Mouse (Mus musculus): ENCODE results near the gene Caprin2. TPM values are rescaled to one million over a fixed set of nuclear protein-coding genes. Genes with fewer than 3 reads are reported as not detected.

The Caprin2 gene
- 38.6 TPM for polyA plus RNA-seq (2014; fragmentation: Illumina TruSeq; extraction: RNeasy Lipid Tissue Mini Kit (QIAGEN cat#74804); ENCODE audit: low read depth, low replicate concordance)

DNA sequence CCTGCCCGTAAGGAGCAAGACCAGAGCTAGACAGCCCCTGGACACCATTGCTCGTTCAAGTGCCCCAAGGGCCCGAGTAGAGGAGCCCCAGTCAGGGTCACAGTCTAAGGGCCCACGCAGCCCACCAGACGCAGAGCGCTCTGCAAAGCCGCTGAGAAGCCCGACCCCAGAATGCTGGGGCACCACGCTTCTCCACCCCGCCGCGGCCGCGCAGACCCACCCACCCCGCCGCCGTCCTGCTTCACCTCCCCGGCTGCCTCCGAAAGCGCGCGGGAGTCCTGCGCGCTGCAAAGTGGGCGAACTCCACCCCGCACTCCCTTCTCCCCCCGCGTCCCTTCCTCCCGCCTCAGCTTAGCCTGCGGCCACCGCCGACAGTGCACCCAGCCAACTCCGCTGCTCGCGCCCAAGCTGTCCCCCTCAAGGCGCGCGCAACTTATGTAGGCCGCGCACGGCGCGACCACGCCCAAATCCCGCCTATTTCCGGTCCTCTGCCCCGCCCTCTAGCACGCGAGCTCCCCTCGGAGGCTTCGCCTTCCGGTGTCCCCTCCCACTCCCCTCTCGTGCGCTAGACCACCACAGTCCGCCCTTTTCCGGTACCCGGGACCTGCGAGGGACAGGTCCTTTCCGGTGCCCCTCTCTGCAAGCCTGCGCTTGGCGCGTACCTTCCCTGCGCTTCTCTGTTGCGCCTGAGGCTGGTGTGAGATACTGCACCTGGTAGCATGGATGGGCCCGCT is at the start of gene Caprin2:
Caprin2 (minus strand) TSS at position 465 of the 734 bp plus-strand sequence.

DNA sequence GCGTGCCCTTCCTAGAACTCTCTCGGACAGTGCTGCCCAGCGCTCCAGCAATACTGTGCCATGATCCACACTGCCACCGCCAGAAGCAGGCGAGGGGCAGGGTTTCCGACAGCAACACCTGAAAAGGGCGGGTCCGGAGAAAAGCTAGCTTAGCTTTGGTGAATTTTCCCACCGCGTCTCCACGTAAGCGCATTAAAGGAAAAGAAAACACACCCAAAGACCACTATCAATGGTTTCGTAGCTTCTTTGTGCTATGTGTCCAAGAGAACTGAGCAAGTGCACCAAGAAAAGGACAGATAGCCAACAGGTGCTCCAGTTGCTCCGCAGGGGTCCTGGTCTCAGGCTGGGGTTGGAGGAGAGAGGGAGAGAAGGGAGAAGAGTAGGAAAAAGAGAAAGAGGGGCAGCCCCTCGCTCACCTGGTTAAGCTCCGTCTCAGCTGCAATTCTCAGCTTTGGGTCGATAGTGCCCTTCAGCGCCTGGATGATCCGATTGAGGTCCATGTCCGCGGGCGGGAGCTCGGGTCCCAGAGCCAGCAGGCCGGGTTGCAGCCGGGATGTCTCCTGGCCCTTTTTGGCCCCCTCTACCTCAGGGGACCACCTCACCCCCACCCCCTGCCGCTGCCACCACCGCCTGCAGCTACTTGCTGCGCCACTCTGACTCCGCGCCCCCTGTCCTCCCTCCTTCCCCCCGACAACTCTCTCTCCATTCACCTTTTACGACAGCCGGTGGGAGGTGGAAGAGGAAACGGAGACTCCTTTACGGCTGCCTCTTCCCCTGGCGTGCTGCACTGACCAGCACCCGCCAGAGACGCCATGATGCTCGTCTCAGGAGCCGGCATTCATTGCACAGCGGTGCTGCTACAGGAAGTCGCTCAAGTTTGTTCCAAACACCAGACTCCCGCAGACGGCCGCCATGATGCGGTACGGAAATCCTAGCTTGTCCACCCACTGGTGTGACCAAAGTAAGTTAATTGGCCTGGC is 65.0 kb downstream of the Caprin2 start, which contains the start of gene Ipo8:
Ipo8 (minus strand) TSS at position 720 of the 980 bp plus-strand sequence.

Other genes with a start within 250 kb of the Caprin2 start
- 8.7 TPM for gene Ipo8, start 64.8 kb downstream of the Caprin2 start, polyA plus RNA-seq (2014; fragmentation: Illumina TruSeq; extraction: RNeasy Lipid Tissue Mini Kit (QIAGEN cat#74804); ENCODE audit: low read depth, low replicate concordance)
- 16.7 TPM for gene Sinhcaf, start 50.2 kb upstream of the Caprin2 start, polyA plus RNA-seq (2014; fragmentation: Illumina TruSeq; extraction: RNeasy Lipid Tissue Mini Kit (QIAGEN cat#74804); ENCODE audit: low read depth, low replicate concordance)
- gene Dennd5b, start 205.4 kb upstream of the Caprin2 start, polyA plus RNA-seq (2014; fragmentation: Illumina TruSeq; extraction: RNeasy Lipid Tissue Mini Kit (QIAGEN cat#74804); ENCODE audit: low read depth, low replicate concordance): 28.1 TPM
- gene Gm10203, start 233.9 kb upstream of the Caprin2 start, polyA plus RNA-seq (2014; fragmentation: Illumina TruSeq; extraction: RNeasy Lipid Tissue Mini Kit (QIAGEN cat#74804); ENCODE audit: low read depth, low replicate concordance): not detected
- gene Etfbkmt, start 243.6 kb upstream of the Caprin2 start, polyA plus RNA-seq (2014; fragmentation: Illumina TruSeq; extraction: RNeasy Lipid Tissue Mini Kit (QIAGEN cat#74804); ENCODE audit: low read depth, low replicate concordance): 27.6 TPM